Mouse (Mus musculus) neural tube, embryonic 13.5 days (tissue): ENCODE measurements at regions not wholly inside any gene's neighbourhood (a gene's known extent, or its start where the extent isn't known, plus 50 kb on each side); places are given as distances from the start of the nearest gene placed in this dataset.

Experiments
- ATAC-seq: fragments of 200-750 bp; cut with Nextera tagmentation; 2 replicates; pipeline ENCODE4 v1.8.0; 2017; ENCODE audit warnings: low read depth, mild to moderate bottlenecking, moderate TSS enrichment, moderate library complexity
- H3K27ac ChIP-seq: fragments of 300-500 bp; sonication (generic); replicated peaks from 2 replicates; pipeline ENCODE4 v1.5.1; 2015; ENCODE audit warnings: moderate library complexity, mild to moderate bottlenecking, inconsistent platforms
- H3K27me3 ChIP-seq: fragments of 300-500 bp; sonication (generic); 2 replicates; pipeline ENCODE4 v1.6.1; 2015; ENCODE audit warnings: mild to moderate bottlenecking, inconsistent platforms
- H3K36me3 ChIP-seq: fragments of 300-500 bp; sonication (generic); 2 replicates; pipeline ENCODE4 v1.6.1; 2015; ENCODE audit warnings: mild to moderate bottlenecking, inconsistent platforms
- H3K4me1 ChIP-seq: fragments of 300-500 bp; sonication (generic); replicated peaks from 2 replicates; pipeline ENCODE4 v1.6.1; 2015; ENCODE audit warnings: inconsistent platforms
- H3K4me2 ChIP-seq: fragments of 300-500 bp; sonication (generic); 2 replicates; pipeline ENCODE4 v1.6.1; 2015; ENCODE audit warnings: inconsistent platforms, mild to moderate bottlenecking, moderate library complexity
- H3K4me3 ChIP-seq: fragments of 300-500 bp; sonication (generic); 2 replicates; pipeline ENCODE4 v1.5.1; 2015; ENCODE audit warnings: mild to moderate bottlenecking, inconsistent platforms
- H3K9ac ChIP-seq: fragments of 300-500 bp; sonication (generic); 2 replicates; pipeline ENCODE4 v1.6.1; 2015; ENCODE audit warnings: moderate library complexity, mild to moderate bottlenecking, inconsistent platforms
- H3K9me3 ChIP-seq: fragments of 300-500 bp; sonication (generic); 2 replicates; pipeline ENCODE4 v1.6.1; 2016; ENCODE audit warnings: inconsistent platforms
- WGBS: fragments of 180-500 bp; shearing (Covaris S2); methylation state at CpG from one replicate; pipeline ENCODE4 v1.1.7; 2015; 5-methylcytosine and 5-hydroxymethylcytosine counted together

- no peak overlapping the region for H3K4me3 ChIP-seq
- no peak for ATAC-seq
- no peak overlapping the region for H3K9ac ChIP-seq
- no peaks in the 10 kb centered on the region for H3K36me3 ChIP-seq
- H3K9me3 ChIP-seq: no peaks in the 10 kb centered on the region
- H3K27me3 ChIP-seq: 0 out of 2 replicates have a peak, but pooled peaks cover 9% of the 10 kb centered on the region
- no peak overlapping the region for H3K4me2 ChIP-seq
- H3K27ac ChIP-seq: no peak overlapping the region
- WGBS: 77% methylated on average over 11 of the region's 11 CpGs
- peaks cover 26% of the 10 kb centered on the region for H3K4me1 ChIP-seq
These were observed 290.4 kb downstream of the Barhl2 start for GRCm38 (mm10) chr5:106167556-106167955.

DNA sequence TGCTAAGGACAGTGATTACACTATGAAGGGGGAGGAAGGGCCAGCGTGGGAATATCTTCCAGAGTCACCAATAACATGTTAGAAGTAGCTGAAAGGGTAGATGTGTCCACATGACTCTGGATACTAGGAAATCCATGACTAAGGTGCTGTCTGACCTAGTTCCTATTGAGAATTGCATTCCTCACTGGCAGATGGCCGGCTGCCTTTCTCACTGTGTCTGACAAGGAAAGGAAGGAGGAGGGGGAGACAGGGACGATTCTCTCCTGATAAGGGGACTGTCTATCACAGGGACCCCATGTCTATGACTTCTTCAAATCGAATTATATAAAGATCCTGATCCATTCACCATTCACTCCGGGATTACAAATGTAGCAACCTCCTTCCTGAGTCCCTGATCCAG is 289.9 kb downstream of the Zfp326 start:
- no peak overlapping the region for H3K4me2 ChIP-seq
- no peaks in the 10 kb centered on the region for H3K9me3 ChIP-seq
- 0 out of 2 replicates have a peak, but pooled peaks cover 6% of the 10 kb centered on the region for H3K27me3 ChIP-seq
- no peak overlapping the region for H3K4me3 ChIP-seq
- peaks cover 16% of the 10 kb centered on the region for H3K4me1 ChIP-seq
- H3K27ac ChIP-seq: no peak overlapping the region
- ATAC-seq: no peak
- 78% methylated on average over 5 of the region's 5 CpGs for WGBS
- no peak overlapping the region for H3K9ac ChIP-seq
- H3K36me3 ChIP-seq: no peaks in the 10 kb centered on the region

- H3K4me2 ChIP-seq: no peak overlapping the region
- H3K4me1 ChIP-seq: peaks cover 16% of the 10 kb centered on the region
- no peak overlapping the region for H3K9ac ChIP-seq
- no peak for ATAC-seq
- WGBS: 59% methylated on average over 8 of the region's 8 CpGs
- H3K9me3 ChIP-seq: no peaks in the 10 kb centered on the region
- H3K27ac ChIP-seq: no peak overlapping the region
- no peak overlapping the region for H3K4me3 ChIP-seq
- no peaks in the 10 kb centered on the region for H3K36me3 ChIP-seq
- 0 out of 2 replicates have a peak, but pooled peaks cover 6% of the 10 kb centered on the region for H3K27me3 ChIP-seq
These were observed 287.8 kb downstream of the Zfp326 start for GRCm38 (mm10) chr5:106164190-106164589.

DNA sequence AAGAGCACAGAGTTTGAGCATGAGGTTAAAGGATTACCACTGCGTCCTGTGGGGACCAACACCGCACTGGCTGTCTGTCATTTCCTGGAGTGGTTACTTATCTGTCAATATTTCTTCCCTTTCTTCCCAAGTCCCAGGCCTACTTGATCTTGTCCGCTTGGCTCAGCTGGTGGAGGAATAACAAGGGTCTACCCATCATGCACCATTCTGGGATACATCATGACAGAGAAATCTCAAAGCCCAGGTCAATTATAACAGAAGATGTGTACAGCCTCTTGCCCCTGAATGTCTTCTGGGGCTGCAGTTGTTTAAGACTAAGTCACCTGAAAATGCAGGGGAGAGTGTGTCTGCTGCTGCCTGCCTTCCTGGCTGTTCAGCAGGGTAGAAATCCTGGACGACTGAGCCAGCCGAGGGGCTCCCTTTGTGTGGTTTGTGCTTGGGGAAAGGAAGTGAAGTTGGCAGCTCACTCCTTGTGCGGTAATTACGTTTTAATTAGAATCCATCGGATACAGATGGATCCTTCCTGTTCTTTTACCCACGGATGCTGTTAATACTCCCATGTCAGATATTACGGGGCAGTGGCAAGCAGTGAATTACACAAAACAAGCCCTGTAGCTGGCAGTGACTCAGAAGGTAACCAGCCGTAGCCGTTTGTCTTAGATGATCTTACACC is 286.8 kb downstream of the Zfp326 start:
- Histone ChIP-seq H3K9ac (no peak overlapping the region), H3K4me1 (peaks cover 16% of the 10 kb centered on the region), H3K36me3 (no peaks in the 10 kb centered on the region), H3K4me3 (no peak overlapping the region), H3K4me2 (peak overlapping the region; percentile 7; the same call in 1 of the 2 replicates), H3K27me3 (0 out of 2 replicates have a peak, but pooled peaks cover 6% of the 10 kb centered on the region), H3K9me3 (no peaks in the 10 kb centered on the region), H3K27ac (peak overlapping the region; percentile 73)
- WGBS: 34% methylated on average over 12 of the region's 12 CpGs
- ATAC-seq: peak; percentile 79

GRCm38 (mm10) chr5:106139109-106139508 is 262.7 kb downstream of the Zfp326 start:
- Histone ChIP-seq H3K4me1 (no peaks in the 10 kb centered on the region), H3K27ac (no peak overlapping the region), H3K27me3 (no peaks in the 10 kb centered on the region), H3K4me2 (no peak overlapping the region), H3K9ac (no peak overlapping the region), H3K4me3 (no peak overlapping the region), H3K36me3 (no peaks in the 10 kb centered on the region), H3K9me3 (no peaks in the 10 kb centered on the region)
- ATAC-seq: no peak

- no peak overlapping the region for H3K9ac ChIP-seq
- no peaks in the 10 kb centered on the region for H3K36me3 ChIP-seq
- H3K4me2 ChIP-seq: no peak overlapping the region
- H3K27me3 ChIP-seq: no peaks in the 10 kb centered on the region
- H3K27ac ChIP-seq: no peak overlapping the region
- peaks cover 6% of the 10 kb centered on the region; the same call in 1 of the 2 replicates for H3K4me1 ChIP-seq
- 65% methylated on average over 3 of the region's 3 CpGs for WGBS
- H3K4me3 ChIP-seq: no peak overlapping the region
- no peaks in the 10 kb centered on the region for H3K9me3 ChIP-seq
- no peak for ATAC-seq
These were observed 246.6 kb downstream of the Zfp326 start for GRCm38 (mm10) chr5:106122928-106123327.

GRCm38 (mm10) chr5:106119584-106119983 is 243.2 kb downstream of the Zfp326 start:
- H3K27ac ChIP-seq: no peak overlapping the region
- peaks cover 4% of the 10 kb centered on the region; the same call in 1 of the 2 replicates for H3K4me1 ChIP-seq
- H3K4me3 ChIP-seq: no peak overlapping the region
- ATAC-seq: no peak
- H3K36me3 ChIP-seq: no peaks in the 10 kb centered on the region
- WGBS: 83% methylated on average over 1 of the region's 1 CpGs
- no peak overlapping the region for H3K9ac ChIP-seq
- H3K9me3 ChIP-seq: no peaks in the 10 kb centered on the region
- no peaks in the 10 kb centered on the region for H3K27me3 ChIP-seq
- H3K4me2 ChIP-seq: no peak overlapping the region

- Histone ChIP-seq H3K9me3 (no peaks in the 10 kb centered on the region), H3K9ac (no peak overlapping the region), H3K27ac (no peak overlapping the region), H3K4me3 (no peak overlapping the region), H3K27me3 (no peaks in the 10 kb centered on the region), H3K36me3 (no peaks in the 10 kb centered on the region), H3K4me2 (no peak overlapping the region), H3K4me1 (peaks cover 9% of the 10 kb centered on the region; the same call in 1 of the 2 replicates)
- ATAC-seq: no peak
- WGBS: 82% methylated on average over 3 of the region's 3 CpGs
These were observed 236.8 kb downstream of the Zfp326 start for GRCm38 (mm10) chr5:106113186-106113585.

DNA sequence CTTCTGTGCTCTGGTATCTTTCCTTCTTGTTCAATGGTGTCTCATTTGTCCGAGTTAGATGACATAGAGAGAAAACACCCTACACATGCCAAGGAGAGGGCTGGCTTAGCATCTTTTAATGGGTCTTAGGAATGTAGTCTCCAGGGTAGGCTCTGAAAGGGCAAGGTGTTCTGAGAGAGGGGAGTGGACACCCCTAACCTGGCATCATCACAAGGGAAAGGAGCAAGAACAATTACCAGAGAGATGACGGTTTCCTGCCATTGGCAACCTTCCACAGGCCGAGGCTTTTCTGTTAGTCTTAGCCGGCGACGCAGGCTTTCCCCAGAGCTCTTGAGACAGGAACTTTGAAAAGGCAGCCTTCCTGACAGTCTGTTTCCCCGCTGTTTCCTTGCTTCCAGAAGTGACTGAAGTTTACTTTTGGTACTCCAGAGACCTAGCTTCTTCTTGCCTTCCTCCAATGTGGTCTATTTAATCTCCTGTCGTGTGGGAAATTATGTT is 232.2 kb downstream of the Zfp326 start:
- H3K27ac ChIP-seq: no peak overlapping the region
- peaks cover 9% of the 10 kb centered on the region; the same call in 1 of the 2 replicates for H3K4me1 ChIP-seq
- 76% methylated on average over 8 of the region's 8 CpGs for WGBS
- H3K36me3 ChIP-seq: no peaks in the 10 kb centered on the region
- no peaks in the 10 kb centered on the region for H3K27me3 ChIP-seq
- no peak overlapping the region for H3K4me2 ChIP-seq
- H3K9me3 ChIP-seq: no peaks in the 10 kb centered on the region
- H3K9ac ChIP-seq: no peak overlapping the region
- no peak for ATAC-seq
- H3K4me3 ChIP-seq: no peak overlapping the region

DNA sequence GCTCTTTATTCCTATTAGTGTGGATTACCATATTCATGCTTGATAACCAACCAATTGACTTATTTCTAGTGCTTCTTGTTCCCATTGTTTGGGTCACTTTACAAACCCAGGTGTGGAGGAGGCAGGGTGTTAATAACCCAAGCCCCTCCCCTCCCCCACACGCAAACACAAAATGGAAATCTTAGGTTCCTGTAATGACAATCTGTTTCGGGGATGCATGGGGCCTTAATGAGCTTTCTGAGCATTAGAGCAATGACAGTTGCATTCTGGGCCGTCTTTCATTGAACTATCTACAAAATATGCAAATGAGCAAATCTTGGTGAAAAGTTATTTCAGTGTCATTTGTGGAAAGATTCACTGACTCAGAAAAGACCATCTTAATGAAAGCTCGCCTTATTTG is 225.9 kb downstream of the Zfp326 start:
- Histone ChIP-seq H3K4me2 (no peak overlapping the region), H3K27ac (no peak overlapping the region), H3K9ac (no peak overlapping the region), H3K27me3 (0 out of 2 replicates have a peak, but pooled peaks cover 3% of the 10 kb centered on the region), H3K36me3 (no peaks in the 10 kb centered on the region), H3K9me3 (no peaks in the 10 kb centered on the region), H3K4me1 (no peaks in the 10 kb centered on the region), H3K4me3 (no peak overlapping the region)
- 65% methylated on average over 4 of the region's 4 CpGs for WGBS
- ATAC-seq: no peak

DNA sequence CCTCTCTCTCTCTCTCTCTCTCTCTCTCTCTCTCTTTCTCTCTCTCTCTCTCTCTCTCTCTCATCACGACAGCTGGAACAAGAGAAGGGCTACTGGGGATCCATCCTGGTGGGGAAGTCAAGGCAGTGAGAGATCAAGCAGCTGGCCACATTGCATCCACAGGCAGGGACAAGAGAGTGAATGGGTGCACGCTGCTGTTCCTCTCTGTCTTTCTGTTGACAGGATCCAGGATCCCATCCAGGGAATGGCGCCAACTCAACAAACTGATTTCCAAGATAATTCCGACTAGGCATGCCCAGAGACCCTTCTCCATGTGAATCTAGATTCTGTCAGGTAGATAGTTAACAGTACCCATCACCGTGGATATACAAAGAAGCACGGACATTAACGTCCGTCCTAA is 222.5 kb downstream of the Zfp326 start:
- 80% methylated on average over 8 of the region's 8 CpGs for WGBS
- Histone ChIP-seq H3K4me3 (no peak overlapping the region), H3K9ac (no peak overlapping the region), H3K4me2 (no peak overlapping the region), H3K27ac (no peak overlapping the region), H3K27me3 (0 out of 2 replicates have a peak, but pooled peaks cover 3% of the 10 kb centered on the region), H3K9me3 (no peaks in the 10 kb centered on the region), H3K36me3 (no peaks in the 10 kb centered on the region), H3K4me1 (no peaks in the 10 kb centered on the region)
- no peak for ATAC-seq

- no peaks in the 10 kb centered on the region; the same call in 1 of the 2 replicates for H3K27me3 ChIP-seq
- H3K9ac ChIP-seq: no peak overlapping the region
- peak; percentile 23; the same call in 1 of the 2 replicates for ATAC-seq
- H3K9me3 ChIP-seq: peaks cover 7% of the 10 kb centered on the region
- H3K27ac ChIP-seq: no peak overlapping the region
- H3K4me1 ChIP-seq: no peaks in the 10 kb centered on the region
- WGBS: 64% methylated on average over 7 of the region's 7 CpGs
- no peak overlapping the region for H3K4me3 ChIP-seq
- no peaks in the 10 kb centered on the region for H3K36me3 ChIP-seq
- H3K4me2 ChIP-seq: no peak overlapping the region
These were observed 213.0 kb downstream of the Zfp326 start for GRCm38 (mm10) chr5:106089332-106089731.
